Mouse (Mus musculus) cerebellum, adult 11 months (tissue): ENCODE data around the gene Mterf4.

ENCODE experiments used
- DNase-seq: peaks from one replicate; pipeline ENCODE4 v3.0.0; 2022

Gene Mterf4

DNA sequence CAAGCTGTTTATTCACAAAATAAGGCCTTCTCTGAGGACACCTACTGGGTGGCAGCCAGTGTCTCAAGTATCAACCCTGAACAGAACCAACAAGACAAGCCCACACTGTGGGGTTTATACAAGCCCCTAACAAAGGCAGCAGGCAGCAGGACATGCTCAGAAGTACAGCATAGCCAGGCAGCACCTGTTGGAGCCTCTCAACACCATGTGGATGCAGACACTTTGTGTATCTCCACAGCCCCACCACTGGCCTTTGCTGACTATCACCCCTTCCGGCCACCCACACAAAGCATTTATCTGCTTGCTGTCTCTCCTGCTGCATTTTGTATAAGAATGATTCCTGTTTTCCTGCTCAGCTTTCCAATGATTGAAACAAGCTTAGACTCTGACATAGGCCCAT is 48.2 kb downstream of the Mterf4 start:
- DNase-seq: no peak

DNA sequence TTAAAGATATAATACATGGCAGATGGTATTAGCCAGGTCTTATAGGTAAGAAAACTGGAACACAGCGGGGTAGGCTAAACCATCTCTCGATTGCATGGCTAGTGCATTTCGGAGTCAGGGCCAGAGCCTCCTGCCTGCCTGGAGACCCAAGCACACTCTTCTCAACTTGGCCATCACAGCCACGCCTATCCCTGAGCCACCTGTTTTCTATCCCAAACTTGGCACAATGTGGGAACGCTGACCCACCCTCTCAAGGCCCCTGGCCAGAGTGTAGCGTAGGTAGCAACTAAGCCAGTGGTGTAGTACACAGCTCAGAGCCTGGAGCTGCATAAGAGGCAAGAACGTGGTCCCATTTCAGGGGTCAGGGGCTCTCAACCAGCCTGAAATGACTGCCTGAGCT is 50.0 kb downstream of the Mterf4 start:
- DNase-seq: no peak

DNA sequence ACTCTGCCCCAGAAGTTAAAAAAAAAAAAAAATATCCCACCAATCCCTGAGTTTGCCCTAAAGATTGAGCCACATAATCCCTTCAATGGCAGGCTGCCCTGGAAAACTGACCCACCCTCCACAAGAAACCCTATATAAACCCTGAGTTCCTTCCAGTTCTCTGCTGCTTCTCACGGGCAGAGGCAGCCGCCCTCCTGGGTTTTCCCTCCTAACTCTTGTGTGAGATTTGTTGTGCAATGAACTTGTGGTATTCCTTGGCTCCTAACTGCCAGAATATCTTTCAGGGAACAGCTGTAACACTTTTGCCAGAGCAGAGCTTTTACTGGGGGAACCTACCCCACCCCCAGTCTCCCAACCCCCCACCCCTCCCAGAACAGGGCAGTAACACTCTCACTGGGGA is 53.1 kb downstream of the Mterf4 start:
- no peak for DNase-seq
